ENCODE assay signal across 8 mouse cellular contexts in the genomic region with DNA sequence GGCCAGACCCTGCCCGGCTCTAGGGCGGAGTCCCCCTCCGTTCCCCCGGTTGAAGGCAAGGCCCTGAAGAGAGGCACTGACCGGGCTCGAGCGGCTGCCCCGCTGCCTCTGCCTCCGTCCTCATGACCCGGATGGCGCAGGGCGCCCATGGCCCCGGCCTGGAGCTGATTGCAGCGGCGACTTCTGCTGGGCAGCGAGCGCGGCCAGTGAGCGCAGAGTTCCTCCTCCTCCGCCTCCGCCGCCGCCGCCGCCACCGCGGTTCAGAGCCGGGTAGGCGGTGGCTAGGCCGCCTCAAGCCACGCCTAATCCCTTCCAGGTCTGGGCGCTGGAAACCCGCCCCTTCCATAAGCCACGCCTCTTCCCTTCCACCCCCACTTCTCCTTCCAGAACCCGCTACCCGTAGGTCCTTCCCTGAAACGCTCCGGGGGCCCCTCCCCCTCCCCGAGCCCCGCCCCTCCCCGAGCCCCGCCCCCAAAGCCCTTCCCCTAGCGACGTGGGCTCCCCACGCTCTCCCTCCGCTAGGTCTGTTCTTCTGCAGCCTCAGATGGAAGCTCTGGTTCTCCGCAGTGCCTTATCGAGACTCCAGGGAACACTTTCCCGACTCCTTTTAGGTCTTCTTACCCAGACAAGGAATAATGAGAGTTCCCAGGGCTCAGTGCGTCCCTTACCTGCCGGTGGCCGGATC. TPM values are rescaled to one million over a fixed set of nuclear protein-coding genes. Genes with fewer than 3 reads are reported as not detected.
DNase-seq lines count a peak whose midpoint lies in the region; ATAC-seq and TF ChIP-seq lines count a peak whose summit lies in the region.

TSS of gene Snrpd3 (plus strand) at position 479 of the 685 bp plus-strand sequence.

- H3K27ac ChIP-seq in ES-E14 (ENCODE audit: insufficient read depth, low read depth, low read length, poor library complexity, severe bottlenecking): peak within 1 kb of the TSS; percentile 82
- peak within 1 kb of the TSS; percentile 98 for H3K27ac ChIP-seq in forebrain, embryonic 16.5 days (ENCODE audit: low read length)
- H3K27ac ChIP-seq in layer of hippocampus, adult 2 months: peak within 1 kb of the TSS; percentile 98
- peak within 1 kb of the TSS; percentile 99 for H3K27ac ChIP-seq in lung, embryonic 14.5 days (ENCODE audit: low read depth)
- H3K27ac ChIP-seq in olfactory bulb, adult 2 months (ENCODE audit: insufficient read depth, low read depth, low read length): peak within 1 kb of the TSS; percentile 87
- H3K27ac ChIP-seq in thymus, adult 2 months (ENCODE audit: control insufficient read depth, insufficient read depth, low read length): peak within 1 kb of the TSS; percentile 93

- H3K27me3 ChIP-seq in forebrain, embryonic 16.5 days (replicated peaks; ENCODE audit: control insufficient read depth, insufficient read depth, low read length): no peaks in the 10 kb centered on the region
- no peaks in the 10 kb centered on the region for H3K27me3 ChIP-seq in lung, embryonic 14.5 days (ENCODE audit: insufficient read depth, low read length)
- H3K27me3 ChIP-seq in thymus, adult 2 months (ENCODE audit: control insufficient read depth, insufficient read depth, low read length): no peaks in the 10 kb centered on the region

- intact Hi-C loops in heart, postnatal 36 days (cut with DNase I): loop anchor here (10.0 kb wide), 1 partner anchor 452 kb away; the partner anchor contains the start of gene Bcr

- H3K9ac ChIP-seq in ES-E14 (ENCODE audit: insufficient read depth, low read depth, low read length, poor library complexity, severe bottlenecking): peak within 1 kb of the TSS; percentile 96
- H3K9ac ChIP-seq in forebrain, embryonic 16.5 days (replicated peaks; ENCODE audit: low read depth, low read length): peak within 1 kb of the TSS; percentile 77
- H3K9ac ChIP-seq in lung, embryonic 14.5 days: peak within 1 kb of the TSS; percentile 82

- DNase-seq in ES-E14 (ENCODE audit: low read depth, low spot score): peak; percentile 98
- DNase-seq in cerebellum, adult 11-12 months: peak; percentile 95
- peak; percentile 91 to 92 for DNase-seq in heart, postnatal 36 days
- DNase-seq in layer of hippocampus, adult 2 months (ENCODE audit: low spot score in 2 of 2): peak; percentile 90 to 95
- DNase-seq in lung, embryonic 14.5 days: peak; percentile 98
- DNase-seq in thymus, adult 2 months: peak; percentile 93

- peak; percentile 96 for ATAC-seq in forebrain, embryonic 16.5 days
- ATAC-seq in lung, embryonic 14.5 days (ENCODE audit: insufficient read depth): peak; percentile 93

- peaks cover 27% of the 10 kb centered on the region for H3K36me3 ChIP-seq in ES-E14 (ENCODE audit: control insufficient read depth, insufficient read depth, low read length, poor library complexity, severe bottlenecking)
- peaks cover 5% of the 10 kb centered on the region for H3K36me3 ChIP-seq in forebrain, embryonic 16.5 days (ENCODE audit: control insufficient read depth, insufficient read depth)
- H3K36me3 ChIP-seq in lung, embryonic 14.5 days (ENCODE audit: insufficient read depth): peaks cover 30% of the 10 kb centered on the region
- peaks cover 13% of the 10 kb centered on the region; the same call in 1 of the 2 replicates for H3K36me3 ChIP-seq in thymus, adult 2 months (ENCODE audit: control insufficient read depth, insufficient read depth, low read length)

- peaks cover 2 to 7% of the 10 kb centered on the region in 2 experiments; a peak in 2 of 4 replicates for H3K4me1 ChIP-seq in ES-E14 (ENCODE audit: control insufficient read depth in 2 of 2, insufficient read depth in 2 of 2, low read length in 2 of 2, poor library complexity in 1 of 2)
- H3K4me1 ChIP-seq in forebrain, embryonic 16.5 days (replicated peaks; ENCODE audit: control insufficient read depth, insufficient read depth, low read length): peaks cover 36% of the 10 kb centered on the region
- H3K4me1 ChIP-seq in lung, embryonic 14.5 days (ENCODE audit: insufficient read depth): 0 out of 2 replicates have a peak, but pooled peaks cover 6% of the 10 kb centered on the region
- peaks cover 4% of the 10 kb centered on the region; the same call in 1 of the 2 replicates for H3K4me1 ChIP-seq in olfactory bulb, adult 2 months (ENCODE audit: control insufficient read depth, insufficient read depth, low read length)
- peaks cover 12% of the 10 kb centered on the region for H3K4me1 ChIP-seq in thymus, adult 2 months (replicated peaks; ENCODE audit: control insufficient read depth, insufficient read depth, low read length)

- TF ChIP-seq CTCF in layer of hippocampus, adult 2 months (conservative IDR thresholded peaks at IDR 0.05): no peak; the same call in 1 of the 2 replicates
- TF ChIP-seq CTCF in lung, embryonic 14.5 days (IDR thresholded peaks at IDR 0.05; ENCODE audit: low read depth): no peak
- TF ChIP-seq CTCF in olfactory bulb, adult 2 months (IDR thresholded peaks at IDR 0.05; ENCODE audit: insufficient read depth, low read depth, low read length): no peak
- no peak for TF ChIP-seq CTCF in thymus, adult 2 months (IDR thresholded peaks at IDR 0.05; ENCODE audit: borderline replicate concordance, control insufficient read depth, extremely low read depth, insufficient read depth, low read length, poor library complexity)

- no peaks in the 10 kb centered on the region for H3K9me3 ChIP-seq in ES-E14 (ENCODE audit: control insufficient read depth, insufficient read depth, low read depth, low read length)
- no peaks in the 10 kb centered on the region for H3K9me3 ChIP-seq in forebrain, embryonic 16.5 days (ENCODE audit: control insufficient read depth, low read length)
- H3K9me3 ChIP-seq in lung, embryonic 14.5 days (ENCODE audit: low read depth, low read length): no peaks in the 10 kb centered on the region

- in situ Hi-C loops in ES-E14 (cut with MboI; ENCODE audit: low sequenced_read_pairs in 2 of 2, unreplicated experiment in 2 of 2): no loop called here

- peak within 1 kb of the TSS; percentile 81 for H3K4me2 ChIP-seq in forebrain, embryonic 16.5 days (ENCODE audit: low read length)
- peak within 1 kb of the TSS; percentile 95 for H3K4me2 ChIP-seq in lung, embryonic 14.5 days

- under 1% methylated on average over 42 of the region's 52 CpGs for WGBS in forebrain, embryonic 16.5 days
- WGBS in lung, embryonic 14.5 days: under 1% methylated on average over 52 of the region's 52 CpGs
- WGBS in olfactory bulb, adult 2 months: under 1% methylated on average over 51 of the region's 52 CpGs
- WGBS in thymus, adult 2 months: under 1% methylated on average over 52 of the region's 52 CpGs

- TF ChIP-seq POLR2A in olfactory bulb, adult 2 months (IDR thresholded peaks at IDR 0.05; ENCODE audit: insufficient read depth, low read depth, low read length): peak; percentile 53; the same call in 1 of the 2 replicates
- TF ChIP-seq POLR2A in thymus, adult 2 months (IDR thresholded peaks at IDR 0.05; ENCODE audit: control insufficient read depth, extremely low read depth, insufficient read depth, low read length, poor library complexity): peak; percentile 67; the same call in 1 of the 2 replicates

- H3K4me3 ChIP-seq in ES-E14 (ENCODE audit: insufficient read depth in 1 of 2, low read depth in 1 of 2, low read length in 2 of 2, poor library complexity in 1 of 2, severe bottlenecking in 1 of 2): peak within 1 kb of the TSS; percentile 90 to 92
- peak within 1 kb of the TSS; percentile 58 for H3K4me3 ChIP-seq in forebrain, embryonic 16.5 days (replicated peaks; ENCODE audit: low read length)
- H3K4me3 ChIP-seq in layer of hippocampus, adult 2 months: peak within 1 kb of the TSS; percentile 96
- peak within 1 kb of the TSS; percentile 66 for H3K4me3 ChIP-seq in lung, embryonic 14.5 days (ENCODE audit: low read depth, low read length)
- peak within 1 kb of the TSS; percentile 83 for H3K4me3 ChIP-seq in olfactory bulb, adult 2 months (ENCODE audit: insufficient read depth, low read depth, low read length)
- H3K4me3 ChIP-seq in thymus, adult 2 months (ENCODE audit: control insufficient read depth, insufficient read depth, low read length): peak within 1 kb of the TSS; percentile 86

TF ChIP-seq in ES-E14, 5 proteins besides CTCF, POLR2A, EP300 and RAD21:
- TF ChIP-seq ZC3H11A (IDR thresholded peaks at IDR 0.05; ENCODE audit: borderline replicate concordance, low read depth, low read length) (no peak), ZNF384 (IDR thresholded peaks at IDR 0.05; ENCODE audit: low read depth, low read length) (no peak), CHD2 (IDR thresholded peaks at IDR 0.05; ENCODE audit: low read depth, low read length) (no peak), HCFC1 (IDR thresholded peaks at IDR 0.05; ENCODE audit: borderline replicate concordance, insufficient read depth, low read length) (no peak), MAFK (IDR thresholded peaks at IDR 0.05; ENCODE audit: insufficient read depth, low read depth, low read length) (no peak)

RNA-seq across cellular contexts. Expression of gene Snrpd3, which starts in this region (rescaled TPM):
- total RNA-seq in ES-E14 (2012; rRNA removed): 86.5 and 124 TPM in 2 replicates
- 135 and 147 TPM in 2 replicates for polyA plus RNA-seq in forebrain, embryonic 16.5 days (2015; fragmentation: Nextera tagmentation; extraction: Ambion mirVana)
- 10 to 100 TPM; 65.7 to 69.5 TPM for total RNA-seq in heart, postnatal 36 days (2021)
- total RNA-seq in layer of hippocampus, adult 2 months (2021): 10 to 100 TPM; 69.8 to 76.6 TPM
- polyA plus RNA-seq in lung, embryonic 14.5 days (2014; fragmentation: Nextera tagmentation; extraction: Ambion mirVana): 188 and 202 TPM in 2 replicates
- not detected in 2 replicates for polyA plus RNA-seq in olfactory bulb, adult 2 months (2012; ENCODE audit: insufficient read depth, insufficient read length, low replicate concordance, missing spikeins)
- polyA plus RNA-seq in thymus, adult 2 months (2012; rRNA removed): 25.1 and 28.3 TPM in 2 replicates

Comparison
In these comparisons a context has a peak if more than half of its experiments do, and no peak if none do; other contexts are left out.
1. Peak in every context shown above with its lines: DNase-seq, ATAC-seq, H3K4me3 ChIP-seq and H3K27ac ChIP-seq.